Mouse (Mus musculus): Measurements from ENCODE around the gene Ank2. TPM values are rescaled to one million over a fixed set of nuclear protein-coding genes. Genes with fewer than 3 reads are reported as not detected.

The Ank2 gene
- total and polyA plus RNA-seq, 2 experiments from 2014 or later = 160 to 575 TPM

- no peaks in the 10 kb centered on the region for H3K27me3 ChIP-seq (ENCODE audit: insufficient read depth, low read length)
- H3K27ac ChIP-seq (ENCODE audit: low read depth, low read length) = no peak overlapping the region
- H3K4me3 ChIP-seq (ENCODE audit: low read depth, low read length) = no peak overlapping the region
- H3K4me1 ChIP-seq (ENCODE audit: insufficient read depth) = no peaks in the 10 kb centered on the region
- no peaks in the 10 kb centered on the region for H3K9me3 ChIP-seq (ENCODE audit: low read length)
- no peak overlapping the region for H3K4me2 ChIP-seq (ENCODE audit: low read depth)
- no peak for DNase-seq
- ATAC-seq = peak; percentile 50
- H3K9ac ChIP-seq = no peak overlapping the region
- WGBS = 69% methylated on average over 3 of the region's 3 CpGs
- no peak for TF ChIP-seq CTCF (IDR thresholded peaks at IDR 0.05; ENCODE audit: low read depth)
- peaks cover 23% of the 10 kb centered on the region for H3K36me3 ChIP-seq (ENCODE audit: insufficient read depth)
These were observed 464.2 kb downstream of the Ank2 start for GRCm38 (mm10) chr3:127034983-127035382.

- Histone ChIP-seq H3K4me3 (ENCODE audit: low read depth, low read length) (no peak overlapping the region), H3K4me1 (ENCODE audit: insufficient read depth) (no peaks in the 10 kb centered on the region), H3K9ac (no peak overlapping the region), H3K9me3 (ENCODE audit: low read length) (no peaks in the 10 kb centered on the region), H3K27ac (ENCODE audit: low read depth, low read length) (no peak overlapping the region), H3K27me3 (ENCODE audit: insufficient read depth, low read length) (no peaks in the 10 kb centered on the region), H3K36me3 (ENCODE audit: insufficient read depth) (peaks cover 39% of the 10 kb centered on the region), H3K4me2 (ENCODE audit: low read depth) (no peak overlapping the region)
- no peak for TF ChIP-seq CTCF (IDR thresholded peaks at IDR 0.05; ENCODE audit: low read depth)
- DNase-seq (no peak), ATAC-seq (no peak)
- WGBS = 91% methylated on average over 4 of the region's 4 CpGs
These were observed 475.2 kb downstream of the Ank2 start for GRCm38 (mm10) chr3:127023992-127024391.

GRCm38 (mm10) chr3:127020167-127020566 lies 479.0 kb downstream of the Ank2 start:
- H3K9ac ChIP-seq = no peak overlapping the region
- DNase-seq (no peak), ATAC-seq (no peak)
- H3K4me1 ChIP-seq (ENCODE audit: insufficient read depth) = no peaks in the 10 kb centered on the region
- no peak overlapping the region for H3K27ac ChIP-seq (ENCODE audit: low read depth, low read length)
- H3K27me3 ChIP-seq (ENCODE audit: insufficient read depth, low read length) = no peaks in the 10 kb centered on the region
- no peaks in the 10 kb centered on the region for H3K9me3 ChIP-seq (ENCODE audit: low read length)
- no peak overlapping the region for H3K4me3 ChIP-seq (ENCODE audit: low read depth, low read length)
- 78% methylated on average over 1 of the region's 1 CpGs for WGBS
- H3K4me2 ChIP-seq (ENCODE audit: low read depth) = no peak overlapping the region
- H3K36me3 ChIP-seq (ENCODE audit: insufficient read depth) = peaks cover 46% of the 10 kb centered on the region
- no peak for TF ChIP-seq CTCF (IDR thresholded peaks at IDR 0.05; ENCODE audit: low read depth)

- no peak overlapping the region for H3K4me3 ChIP-seq (ENCODE audit: low read depth, low read length)
- H3K4me1 ChIP-seq (ENCODE audit: insufficient read depth) = no peaks in the 10 kb centered on the region
These were observed 479.4 kb downstream of the Ank2 start for GRCm38 (mm10) chr3:127019728-127020127.

GRCm38 (mm10) chr3:127019109-127019508 lies 480.0 kb downstream of the Ank2 start:
- no peaks in the 10 kb centered on the region for H3K9me3 ChIP-seq (ENCODE audit: low read length)
- 34% methylated on average over 6 of the region's 6 CpGs for WGBS
- H3K4me2 ChIP-seq (ENCODE audit: low read depth) = no peak overlapping the region
- H3K36me3 ChIP-seq (ENCODE audit: insufficient read depth) = peaks cover 51% of the 10 kb centered on the region
- no peaks in the 10 kb centered on the region for H3K27me3 ChIP-seq (ENCODE audit: insufficient read depth, low read length)
- H3K27ac ChIP-seq (ENCODE audit: low read depth, low read length) = no peak overlapping the region
- DNase-seq (no peak), ATAC-seq (no peak; the same call in 1 of the 2 replicates)
- H3K4me3 ChIP-seq (ENCODE audit: low read depth, low read length) = no peak overlapping the region
- no peak for TF ChIP-seq CTCF (IDR thresholded peaks at IDR 0.05; ENCODE audit: low read depth)
- H3K4me1 ChIP-seq (ENCODE audit: insufficient read depth) = no peaks in the 10 kb centered on the region
- H3K9ac ChIP-seq = no peak overlapping the region

More at GRCm38 (mm10) chr3:127019728-127020127, 479.4 kb downstream of the Ank2 start:
- Histone ChIP-seq H3K9me3 (ENCODE audit: low read length) (no peaks in the 10 kb centered on the region), H3K36me3 (ENCODE audit: insufficient read depth) (peaks cover 50% of the 10 kb centered on the region), H3K27ac (ENCODE audit: low read depth, low read length) (no peak overlapping the region), H3K27me3 (ENCODE audit: insufficient read depth, low read length) (no peaks in the 10 kb centered on the region), H3K4me2 (ENCODE audit: low read depth) (no peak overlapping the region), H3K9ac (no peak overlapping the region)
- DNase-seq (no peak), ATAC-seq (no peak)
- no peak for TF ChIP-seq CTCF (IDR thresholded peaks at IDR 0.05; ENCODE audit: low read depth)
- 76% methylated on average over 3 of the region's 3 CpGs for WGBS

GRCm38 (mm10) chr3:127017523-127017922 lies 481.6 kb downstream of the Ank2 start:
- H3K27me3 ChIP-seq (ENCODE audit: insufficient read depth, low read length) = no peaks in the 10 kb centered on the region
- DNase-seq (no peak), ATAC-seq (no peak)
- no peak overlapping the region for H3K4me2 ChIP-seq (ENCODE audit: low read depth)
- no peak overlapping the region for H3K27ac ChIP-seq (ENCODE audit: low read depth, low read length)
- no peak overlapping the region for H3K4me3 ChIP-seq (ENCODE audit: low read depth, low read length)
- no peak overlapping the region for H3K9ac ChIP-seq
- peaks cover 49% of the 10 kb centered on the region for H3K36me3 ChIP-seq (ENCODE audit: insufficient read depth)
- H3K4me1 ChIP-seq (ENCODE audit: insufficient read depth) = no peaks in the 10 kb centered on the region
- no peaks in the 10 kb centered on the region for H3K9me3 ChIP-seq (ENCODE audit: low read length)
- 53% methylated on average over 3 of the region's 3 CpGs for WGBS
- TF ChIP-seq CTCF (IDR thresholded peaks at IDR 0.05; ENCODE audit: low read depth) = no peak

- Histone ChIP-seq H3K4me1 (ENCODE audit: insufficient read depth) (no peaks in the 10 kb centered on the region), H3K36me3 (ENCODE audit: insufficient read depth) (peaks cover 54% of the 10 kb centered on the region), H3K9me3 (ENCODE audit: low read length) (no peaks in the 10 kb centered on the region), H3K4me2 (ENCODE audit: low read depth) (no peak overlapping the region), H3K27me3 (ENCODE audit: insufficient read depth, low read length) (no peaks in the 10 kb centered on the region), H3K9ac (no peak overlapping the region), H3K4me3 (ENCODE audit: low read depth, low read length) (no peak overlapping the region), H3K27ac (ENCODE audit: low read depth, low read length) (no peak overlapping the region)
- TF ChIP-seq CTCF (IDR thresholded peaks at IDR 0.05; ENCODE audit: low read depth) = no peak
- DNase-seq (no peak), ATAC-seq (no peak)
- 88% methylated on average over 6 of the region's 6 CpGs for WGBS
These were observed 483.6 kb downstream of the Ank2 start for GRCm38 (mm10) chr3:127015596-127015995.

Data from forebrain, postnatal 0 days (tissue).